Mouse (Mus musculus) liver, adult 2 months (tissue): ENCODE data around the gene Nuak2. TPM values are rescaled to one million over a fixed set of nuclear protein-coding genes. Genes with fewer than 3 reads are reported as not detected.

Source experiments
- DNase-seq: peaks from one replicate; pipeline ENCODE4 v3.0.0-alpha.2; 2011; ENCODE audit warnings: low read depth, low spot score; ENCODE audit errors: extremely low read depth
- H3K27ac ChIP-seq: fragments of 200-500 bp; replicated peaks from 2 replicates; pipeline ENCODE4 v1.5.1; 2012; ENCODE audit warnings: low read depth, mild to moderate bottlenecking, control low read depth, inconsistent platforms, low read length; ENCODE audit not compliant: insufficient read depth
- H3K27me3 ChIP-seq: fragments of 200-500 bp; 2 replicates; pipeline ENCODE4 v1.6.1; 2012; ENCODE audit warnings: mild to moderate bottlenecking, moderate library complexity, low read length, inconsistent platforms; ENCODE audit not compliant: control insufficient read depth, insufficient read depth
- H3K36me3 ChIP-seq: fragments of 200-500 bp; 2 replicates; pipeline ENCODE4 v1.6.1; 2012; ENCODE audit warnings: low read length, inconsistent platforms; ENCODE audit not compliant: control insufficient read depth, insufficient read depth
- H3K4me1 ChIP-seq: fragments of 200-500 bp; 2 replicates; pipeline ENCODE4 v1.6.1; 2011; ENCODE audit warnings: low read length; ENCODE audit not compliant: control insufficient read depth, insufficient read depth
- H3K4me3 ChIP-seq: fragments of 200-500 bp; 2 replicates; pipeline ENCODE4 v1.5.1; 2011; ENCODE audit warnings: low read depth, mild to moderate bottlenecking, control low read depth, low read length, moderate library complexity; ENCODE audit not compliant: insufficient read depth
- H3K79me2 ChIP-seq: fragments of 200-500 bp; 2 replicates; pipeline ENCODE4 v1.6.1; 2012; ENCODE audit warnings: inconsistent platforms, mild to moderate bottlenecking, low read length, moderate library complexity; ENCODE audit not compliant: control insufficient read depth, insufficient read depth
- H3K9ac ChIP-seq: fragments of 200-500 bp; 2 replicates; pipeline ENCODE4 v1.6.1; 2012; ENCODE audit warnings: low read depth, mild to moderate bottlenecking, control low read depth, inconsistent platforms, low read length
- CTCF ChIP-seq: fragments of 200-500 bp; IDR thresholded peaks from 2 replicates; pipeline ENCODE4 v1.5.1; 2011; ENCODE audit warnings: low read depth, low read length, control low read depth
- POLR2A ChIP-seq: fragments of 200-500 bp; IDR thresholded peaks from 2 replicates; pipeline ENCODE4 v1.6.1; 2011; ENCODE audit warnings: low read length, control low read depth; ENCODE audit not compliant: insufficient read depth; ENCODE audit errors: extremely low read depth
- whole genome bisulfite sequencing: fragments of 180-500 bp; shearing (Covaris S2); methylation state at CpG from one replicate; pipeline ENCODE4 v1.1.7; 2018; 5-methylcytosine and 5-hydroxymethylcytosine counted together
- polyA plus RNA-seq: library from polyadenylated mRNA; depleted of rRNA; stranded (reverse); fragments of >200 nt; gene quantifications from 2 replicates; pipeline ENCODE4 v1.2.3, GENCODE M21; 2012
- total RNA-seq: library from RNA; depleted of rRNA; stranded (reverse); fragments of >200 nt; gene quantifications from 2 replicates; pipeline ENCODE4 v1.2.3, GENCODE M21; 2014

The Nuak2 gene
- total and polyA plus RNA-seq, 2 experiments = 4.8 to 8.0 TPM

GRCm38 (mm10) chr1:132364388-132364787, 48.5 kb downstream of the Nuak2 start:
- no peaks in the 10 kb centered on the region for H3K79me2 ChIP-seq
- H3K36me3 ChIP-seq = no peaks in the 10 kb centered on the region
- H3K4me3 ChIP-seq = no peak overlapping the region
- no peak for DNase-seq
- H3K9ac ChIP-seq = 0 out of 2 replicates have a peak overlapping the region, but pooled peaks have one; percentile 16
- peaks cover 2% of the 10 kb centered on the region; the same call in 1 of the 2 replicates for H3K4me1 ChIP-seq
- no peak overlapping the region for H3K27ac ChIP-seq
- no peaks in the 10 kb centered on the region for H3K27me3 ChIP-seq
- 90% methylated on average over 3 of the region's 3 CpGs for WGBS
- no peak for TF ChIP-seq POLR2A
- TF ChIP-seq CTCF = no peak

DNA sequence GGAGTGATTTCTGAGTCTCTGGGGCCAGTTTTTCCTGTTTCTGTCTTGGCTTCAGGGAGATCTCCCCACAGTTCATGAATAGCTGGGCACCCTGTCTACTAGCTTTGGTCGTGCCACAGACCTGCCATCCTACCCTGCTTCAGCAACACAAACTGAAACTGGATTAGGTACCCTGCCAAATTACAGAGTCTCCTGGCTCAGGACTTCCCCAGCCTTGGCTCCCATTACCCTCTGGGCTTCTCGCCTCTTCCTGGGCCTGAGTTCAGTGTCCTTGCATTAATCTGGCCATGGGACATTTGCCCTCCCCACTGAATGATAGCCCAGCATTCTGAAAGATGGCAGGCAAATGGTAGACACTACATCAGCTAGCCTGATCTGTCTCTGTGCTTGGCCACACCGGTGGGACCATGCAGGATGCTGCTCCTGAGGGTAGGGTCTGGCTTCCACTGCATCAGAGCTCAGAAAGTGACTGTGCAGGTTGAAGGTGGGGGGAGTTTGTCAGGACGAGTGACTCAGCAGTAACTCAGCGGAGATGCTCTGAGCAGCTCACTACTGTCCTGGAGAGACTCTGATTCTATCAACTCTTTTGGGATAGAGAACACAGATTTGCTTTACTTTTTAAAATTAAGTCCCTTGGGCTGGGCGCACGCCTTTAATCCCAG, 49.1 kb downstream of the Nuak2 start:
- Histone ChIP-seq H3K27me3 (no peaks in the 10 kb centered on the region), H3K4me1 (peaks cover 2% of the 10 kb centered on the region; the same call in 1 of the 2 replicates), H3K36me3 (no peaks in the 10 kb centered on the region), H3K9ac (0 out of 2 replicates have a peak overlapping the region, but pooled peaks have one; percentile 3), H3K4me3 (0 out of 2 replicates have a peak overlapping the region, but pooled peaks have one; percentile 18), H3K79me2 (no peaks in the 10 kb centered on the region), H3K27ac (no peak overlapping the region)
- no peak for TF ChIP-seq POLR2A
- TF ChIP-seq CTCF = no peak
- WGBS = 54% methylated on average over 7 of the region's 7 CpGs
- DNase-seq = no peak

DNA sequence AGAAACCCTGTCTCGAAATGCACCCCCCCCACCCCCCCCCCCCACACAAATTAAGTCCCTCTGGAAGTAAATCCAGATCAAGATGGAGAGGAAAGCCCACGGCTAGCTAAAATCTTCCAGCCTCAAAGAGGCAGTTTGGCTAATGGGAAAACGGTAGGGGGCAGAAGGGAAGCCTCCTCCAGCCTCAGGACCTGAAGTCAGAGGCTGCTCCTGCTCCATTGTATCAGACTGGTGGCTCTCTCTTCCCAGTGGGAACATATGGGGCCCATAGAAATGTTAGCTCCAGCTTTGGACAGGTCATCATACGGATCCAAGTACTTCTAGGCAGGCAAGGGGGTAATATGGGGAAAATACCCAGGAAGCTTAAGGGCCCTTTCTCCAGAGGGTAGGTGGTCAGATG, 49.7 kb downstream of the Nuak2 start:
- H3K27ac ChIP-seq = no peak overlapping the region
- no peak for DNase-seq
- H3K79me2 ChIP-seq = no peaks in the 10 kb centered on the region
- H3K4me3 ChIP-seq = no peak overlapping the region
- no peaks in the 10 kb centered on the region for H3K36me3 ChIP-seq
- TF ChIP-seq CTCF = no peak
- TF ChIP-seq POLR2A = no peak
- no peaks in the 10 kb centered on the region for H3K27me3 ChIP-seq
- H3K9ac ChIP-seq = 0 out of 2 replicates have a peak overlapping the region, but pooled peaks have one; percentile 1
- 70% methylated on average over 4 of the region's 4 CpGs for WGBS
- peaks cover 2% of the 10 kb centered on the region; the same call in 1 of the 2 replicates for H3K4me1 ChIP-seq

GRCm38 (mm10) chr1:132366235-132366634, 50.3 kb downstream of the Nuak2 start:
- Histone ChIP-seq H3K9ac (0 out of 2 replicates have a peak overlapping the region, but pooled peaks have one; percentile 20), H3K79me2 (no peaks in the 10 kb centered on the region), H3K27ac (no peak overlapping the region), H3K36me3 (no peaks in the 10 kb centered on the region), H3K4me1 (peaks cover 2% of the 10 kb centered on the region; the same call in 1 of the 2 replicates), H3K27me3 (no peaks in the 10 kb centered on the region), H3K4me3 (no peak overlapping the region; the same call in 1 of the 2 replicates)
- WGBS = 79% methylated on average over 8 of the region's 8 CpGs
- DNase-seq = no peak
- TF ChIP-seq POLR2A (no peak), CTCF (no peak)

GRCm38 (mm10) chr1:132366937-132367336, 51.0 kb downstream of the Nuak2 start:
- 77% methylated on average over 6 of the region's 6 CpGs for WGBS
- H3K4me3 ChIP-seq = peak overlapping the region; percentile 36
- H3K4me1 ChIP-seq = peaks cover 2% of the 10 kb centered on the region; the same call in 1 of the 2 replicates
- H3K79me2 ChIP-seq = no peaks in the 10 kb centered on the region
- H3K27ac ChIP-seq = peak overlapping the region; percentile 51
- no peak for DNase-seq
- H3K36me3 ChIP-seq = no peaks in the 10 kb centered on the region
- peak overlapping the region; percentile 19 for H3K9ac ChIP-seq
- no peaks in the 10 kb centered on the region for H3K27me3 ChIP-seq
- TF ChIP-seq CTCF (no peak), POLR2A (no peak)
